Mouse (Mus musculus) ZHBTc4 (cell line): Measurements from ENCODE around the gene Gm10134.
"Not testable (repeated sequence)": the region's sequence is repeated elsewhere in the genome, so short reads cannot be mapped to it uniquely, and the experiment has no call there.

Experiments used
- DNase-seq: peaks from one replicate; pipeline ENCODE4 v3.0.0-alpha.2; 2011; ENCODE audit warnings: low read depth, low spot score

The Gm10134 gene

DNA sequence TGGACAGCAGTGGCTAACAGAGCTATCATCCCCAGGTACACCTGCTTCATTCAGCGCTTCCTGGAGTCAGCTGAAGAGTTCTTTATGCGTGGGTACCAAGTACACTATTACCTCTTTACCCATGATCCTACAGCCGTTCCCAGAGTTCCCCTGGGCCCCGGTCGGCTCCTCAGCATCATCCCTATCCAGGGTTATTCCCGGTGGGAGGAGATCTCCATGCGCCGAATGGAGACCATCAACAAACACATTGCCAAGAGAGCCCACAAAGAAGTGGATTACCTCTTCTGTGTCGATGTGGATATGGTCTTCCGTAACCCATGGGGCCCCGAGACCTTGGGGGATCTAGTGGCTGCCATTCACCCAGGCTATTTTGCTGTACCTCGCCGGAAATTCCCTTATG lies 1.2 kb upstream of the Gm10134 start:
- DNase-seq = no peak

DNA sequence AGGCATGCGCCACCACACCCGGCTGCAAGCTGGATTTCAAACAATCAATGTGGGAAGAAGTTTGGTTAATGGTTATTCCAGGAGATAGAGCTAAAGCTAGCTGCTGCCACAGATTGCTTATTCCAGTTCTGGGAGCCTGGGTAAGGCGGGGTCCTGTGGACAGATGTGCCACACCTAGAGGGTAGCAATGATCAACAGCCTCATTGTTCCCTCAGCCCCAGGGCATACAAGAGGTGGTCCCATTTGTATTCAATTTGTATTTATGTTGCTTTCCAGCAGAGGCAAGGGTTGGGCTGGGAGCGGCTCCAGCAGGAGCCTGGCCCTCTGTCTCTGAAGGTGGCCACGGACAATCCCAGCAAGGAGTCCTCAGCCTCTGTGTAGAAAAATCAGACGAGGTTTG lies 396 bp downstream of the Gm10134 start:
- DNase-seq = peak; percentile 94

DNA sequence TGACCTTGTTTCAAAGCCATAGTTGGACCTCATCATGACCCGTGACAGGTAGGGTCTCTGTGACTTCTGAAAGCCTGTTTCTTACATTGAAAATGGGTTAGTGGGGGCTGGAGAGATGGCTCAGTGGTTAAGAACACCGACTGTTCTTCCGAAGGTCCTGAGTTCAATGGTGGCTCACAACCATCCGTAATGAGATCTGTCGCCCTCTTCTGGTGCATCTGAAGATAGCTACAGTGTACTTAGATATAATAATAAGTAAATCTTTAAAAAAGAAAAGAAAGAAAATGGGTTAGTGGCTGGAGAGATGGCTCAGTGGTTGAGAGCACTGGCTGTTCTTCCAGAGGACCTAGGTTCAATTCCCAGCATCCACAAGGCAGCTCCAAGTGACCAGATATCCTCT lies 5.7 kb downstream of the Gm10134 start:
- not testable (repeated sequence) for DNase-seq

DNA sequence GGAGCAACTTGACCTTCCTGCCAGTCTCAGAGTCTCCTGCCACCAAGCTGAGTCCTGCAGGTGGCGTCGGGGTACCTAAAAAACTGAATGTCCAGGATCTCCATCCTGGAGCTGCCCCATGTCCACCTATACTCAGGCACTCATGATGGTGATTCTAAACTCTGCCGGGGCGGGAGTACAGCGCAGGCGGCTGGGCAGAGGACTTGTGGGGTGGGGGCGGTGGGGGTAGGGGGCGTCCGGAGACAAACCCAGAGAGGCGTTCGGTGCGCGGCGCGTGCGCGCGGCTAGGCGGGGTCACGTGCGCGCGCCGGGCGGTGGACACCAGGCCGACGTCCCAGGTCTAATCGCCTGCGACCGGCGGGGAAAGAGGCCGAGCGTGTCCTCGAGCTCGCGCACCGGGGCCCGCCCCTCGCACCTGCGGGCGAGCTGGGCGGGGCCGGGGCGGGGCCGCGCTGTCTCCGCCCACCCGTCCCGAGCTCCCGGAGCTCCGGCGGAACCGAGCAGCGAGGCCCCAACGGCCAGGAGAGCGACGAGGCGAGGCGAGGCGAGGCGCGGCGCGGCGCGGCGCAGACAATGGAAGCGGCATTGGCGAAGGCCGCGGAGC lies 7.0 kb downstream of the Gm10134 start, which contains the start of gene Ralgds:
TSS of gene Ralgds (plus strand) at position 328 of the 604 bp plus-strand sequence.
- peak; percentile 64 for DNase-seq

- DNase-seq = peak; percentile 57
These were observed 7.8 kb downstream of the Gm10134 start for GRCm38 (mm10) chr2:28513431-28514370.

- peak; percentile 94 for DNase-seq
These were observed 8.6 kb downstream of the Gm10134 start for GRCm38 (mm10) chr2:28514489-28514888.

DNA sequence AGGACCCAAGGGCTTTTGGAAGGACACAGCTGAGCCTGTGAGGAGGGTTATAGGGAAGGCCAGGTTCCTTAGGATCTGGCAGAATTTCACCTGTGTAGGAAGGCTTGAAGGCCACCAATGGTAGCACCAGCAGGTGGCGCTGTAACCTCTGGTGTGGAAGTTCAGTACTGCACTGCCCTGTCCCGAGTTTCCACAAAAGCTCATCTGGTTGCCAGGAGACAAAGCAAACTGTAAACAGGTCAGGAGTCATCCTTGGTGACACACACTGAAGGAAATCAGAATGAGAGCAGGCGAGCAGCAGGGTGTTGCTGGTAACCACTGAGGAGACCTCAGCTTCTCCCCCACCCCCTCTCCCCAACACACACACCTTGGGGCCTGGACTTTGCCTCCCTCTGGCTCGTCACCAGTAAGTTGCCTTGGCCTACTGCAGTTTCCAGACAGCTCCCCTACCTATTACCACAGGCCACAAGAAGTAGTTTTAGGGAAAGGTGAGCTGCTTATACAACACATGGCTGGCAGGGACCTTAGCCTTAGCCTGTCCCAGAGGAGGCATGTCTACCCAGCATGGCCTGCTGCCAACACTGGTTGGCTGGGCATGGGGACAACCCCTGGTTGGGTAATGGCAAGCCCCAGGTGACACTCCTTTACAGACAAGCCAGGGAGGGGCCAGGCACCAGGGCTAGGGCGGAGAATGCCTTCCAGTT lies 11.5 kb downstream of the Gm10134 start:
- DNase-seq = peak; percentile 95

DNA sequence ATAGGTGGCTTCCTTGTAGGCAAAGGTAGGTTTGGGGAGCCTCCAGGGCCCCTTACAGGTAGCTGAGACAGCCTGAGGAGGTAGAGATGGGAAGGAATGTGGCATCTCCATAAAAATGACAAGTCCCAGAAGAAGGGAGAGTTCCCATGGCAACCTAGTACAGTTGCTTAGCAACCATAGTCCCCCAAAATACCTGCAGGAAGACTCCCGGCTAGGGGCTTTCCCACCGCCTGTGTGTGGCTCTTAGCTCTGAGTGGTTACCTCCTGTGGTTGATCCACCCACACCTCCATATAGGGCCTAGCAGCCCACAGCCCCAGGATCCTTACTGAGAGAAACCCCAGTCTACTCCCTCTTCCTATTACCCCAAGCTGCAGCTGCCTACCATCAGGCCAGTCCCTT lies 12.3 kb downstream of the Gm10134 start:
- DNase-seq = peak; percentile 65

- DNase-seq = no peak
These were observed 14.7 kb downstream of the Gm10134 start for GRCm38 (mm10) chr2:28520581-28520980.

DNA sequence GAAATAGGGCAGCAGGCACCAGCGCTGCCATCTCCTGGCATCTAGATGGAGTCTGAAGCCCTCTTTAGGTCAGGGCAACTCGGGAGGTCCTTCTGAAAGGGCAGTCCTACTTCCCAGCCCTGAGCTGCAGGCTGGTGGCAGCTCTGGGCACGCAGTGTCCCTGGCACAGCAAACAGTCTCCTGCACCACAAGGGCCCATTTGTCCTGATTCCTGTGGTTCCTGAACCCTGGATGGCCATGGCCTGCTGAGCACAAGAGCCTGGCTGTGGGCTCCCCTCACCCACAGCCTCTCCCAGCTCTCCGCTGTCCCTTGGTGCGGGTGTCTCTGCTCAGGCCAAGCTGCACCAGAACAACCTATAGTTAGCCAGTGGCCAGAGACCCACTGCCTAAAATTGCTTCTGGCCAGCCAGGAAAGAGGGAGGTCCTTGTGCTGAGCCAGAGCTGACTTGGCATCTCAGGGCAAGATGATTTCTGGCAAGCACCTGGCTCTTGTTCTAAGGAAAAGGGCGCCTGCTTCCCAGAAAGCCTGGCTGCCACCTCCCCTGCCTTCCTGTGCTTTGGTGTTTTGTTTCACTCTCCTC lies 15.8 kb downstream of the Gm10134 start:
- DNase-seq = no peak

DNA sequence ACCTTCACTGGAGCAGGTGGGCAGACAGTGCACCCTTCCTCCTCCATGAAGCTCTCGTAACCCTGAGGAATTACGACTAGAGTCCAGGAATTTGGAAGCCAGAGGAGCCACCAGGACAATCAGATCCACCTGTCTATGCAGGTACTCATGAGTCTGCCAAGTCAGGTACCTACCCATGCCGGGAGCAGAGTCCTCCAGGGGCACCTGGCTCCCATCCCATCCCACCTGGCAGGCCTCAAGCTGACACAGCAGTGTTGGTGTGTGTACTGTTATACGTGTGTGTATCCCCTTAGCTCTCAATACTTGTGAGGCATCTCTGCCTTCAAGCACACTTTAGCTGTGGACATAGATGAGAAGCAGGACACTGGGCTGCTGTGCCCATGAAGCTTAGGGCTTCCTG lies 16.3 kb downstream of the Gm10134 start:
- no peak for DNase-seq

- DNase-seq = peak; percentile 87
These were observed 17.8 kb downstream of the Gm10134 start for GRCm38 (mm10) chr2:28523643-28524117.

GRCm38 (mm10) chr2:28524406-28524805 lies 18.5 kb downstream of the Gm10134 start:
- DNase-seq = no peak

DNA sequence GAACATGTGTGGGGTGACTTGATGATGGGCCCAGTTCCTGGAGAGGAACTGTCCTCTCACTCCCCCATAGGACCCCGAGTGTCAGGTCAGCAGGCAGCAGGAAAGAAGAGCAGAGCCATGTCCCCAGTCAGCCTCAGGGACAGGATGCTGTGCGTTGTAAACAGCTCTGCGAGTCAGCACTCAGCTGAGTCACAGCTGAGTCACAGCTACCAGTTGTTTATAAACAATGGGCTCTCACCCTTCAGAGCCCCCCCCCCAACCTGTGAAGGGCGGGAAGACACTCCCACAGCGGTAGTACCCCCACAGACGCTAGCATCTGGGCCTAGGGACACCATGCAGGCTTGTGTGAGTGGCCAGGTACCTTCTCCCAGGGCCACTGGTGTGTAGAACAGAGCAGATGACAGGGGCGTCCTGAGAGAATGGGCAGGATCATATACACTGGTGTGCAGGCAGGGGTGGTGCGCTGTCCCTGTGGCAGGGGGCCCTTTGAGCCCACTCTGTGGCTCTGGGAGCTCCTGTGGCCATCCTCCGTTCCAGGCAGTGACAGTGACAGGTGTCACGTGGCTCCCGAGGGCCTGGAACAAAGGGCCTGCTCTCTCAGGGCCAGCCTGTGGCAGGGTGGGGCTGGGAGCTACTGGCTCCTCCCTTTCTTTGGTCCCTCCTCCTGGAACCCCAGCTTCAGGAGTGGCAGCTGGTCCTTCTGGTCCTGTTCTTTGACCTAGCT lies 19.5 kb downstream of the Gm10134 start:
- peak; percentile 85 for DNase-seq

DNA sequence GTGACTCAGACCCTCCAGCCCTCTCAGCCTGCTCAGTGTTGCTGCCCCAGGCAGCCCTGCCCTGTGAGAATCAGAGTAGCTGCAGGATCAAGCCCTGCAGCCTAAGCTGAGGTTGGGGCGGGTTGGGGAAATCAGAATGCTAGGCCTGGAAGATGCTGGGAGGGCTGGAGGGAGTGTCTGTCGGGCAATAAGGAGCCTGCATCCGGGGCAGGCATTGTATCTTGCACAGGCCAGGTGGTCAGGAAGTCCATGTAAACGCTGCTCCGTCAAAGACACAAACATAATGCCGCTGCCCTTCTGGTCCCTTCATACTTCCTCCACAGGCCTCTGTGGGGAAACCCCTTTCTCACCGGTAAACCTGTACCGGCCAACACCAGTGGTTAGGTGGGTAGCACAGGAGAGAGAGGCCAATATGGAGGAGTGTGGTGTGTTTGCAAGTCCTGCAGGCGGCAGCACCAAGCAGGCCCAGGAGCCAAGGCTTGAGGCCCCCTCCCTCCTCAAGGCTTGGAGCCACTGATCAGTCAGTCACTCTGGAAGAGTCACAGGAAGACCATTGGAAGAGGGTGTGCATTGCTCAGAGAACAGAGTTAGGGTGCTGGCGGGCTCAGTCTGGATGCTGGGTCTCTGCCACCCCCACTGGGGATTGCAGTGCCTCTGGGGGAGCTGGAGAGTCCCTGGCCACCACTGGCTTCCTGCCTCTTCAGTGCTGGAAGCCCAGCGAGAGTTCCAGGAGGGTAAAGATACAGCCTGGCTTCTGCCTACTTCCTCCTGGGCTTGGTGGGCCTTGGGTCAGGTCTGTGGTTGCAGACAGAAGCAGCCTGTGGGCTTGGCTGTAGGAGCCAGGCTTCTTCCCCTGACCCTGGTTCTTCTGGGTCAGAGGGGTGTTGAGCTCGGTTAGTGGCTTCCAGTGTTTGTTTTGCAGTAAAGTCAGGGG lies 20.3 kb downstream of the Gm10134 start:
- DNase-seq = peak; percentile 67

DNA sequence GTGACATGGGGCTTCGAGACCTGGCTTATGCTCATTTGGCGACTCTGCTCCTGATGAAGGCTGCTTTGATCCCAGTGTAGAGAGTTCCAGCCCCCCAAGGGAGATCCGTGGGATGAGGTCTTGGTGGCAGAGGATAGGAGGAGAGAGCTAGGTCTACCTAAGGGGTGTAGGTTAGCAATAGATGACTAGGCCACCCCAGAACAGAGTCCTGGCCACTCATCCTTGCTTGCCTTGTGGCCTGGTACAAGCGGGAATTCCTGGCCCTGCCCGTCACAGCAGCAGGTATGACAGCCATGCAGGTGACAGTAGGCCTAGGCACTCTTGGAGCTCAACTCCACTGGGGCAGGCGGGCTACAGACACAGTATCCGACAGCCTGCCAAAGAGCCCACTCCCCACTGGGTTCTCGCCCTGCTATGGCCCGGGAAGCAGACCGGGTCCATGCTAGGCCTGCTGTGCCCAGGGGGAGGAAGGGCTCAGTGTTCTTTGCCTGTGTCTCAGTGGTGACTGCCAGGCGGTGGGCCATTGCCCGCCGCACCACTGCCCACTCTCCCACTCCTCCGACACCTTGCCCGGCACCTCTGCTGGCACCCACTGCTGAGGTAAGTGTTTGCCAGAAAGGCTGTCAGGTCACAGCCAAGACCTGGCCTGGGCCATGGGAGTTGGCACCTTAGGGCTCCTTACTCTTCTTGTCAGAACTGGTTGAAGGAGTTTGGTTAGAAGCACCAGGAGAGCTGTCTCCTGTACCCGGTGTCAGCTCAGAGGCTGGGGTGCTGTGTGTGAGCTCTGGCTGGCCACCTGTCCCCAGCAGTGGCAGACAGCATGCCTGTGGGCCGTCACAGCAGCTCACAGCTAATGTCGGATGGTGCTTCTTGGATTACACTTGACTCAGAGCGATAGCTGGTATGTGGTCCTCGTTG lies 21.8 kb downstream of the Gm10134 start:
- DNase-seq = no peak

DNA sequence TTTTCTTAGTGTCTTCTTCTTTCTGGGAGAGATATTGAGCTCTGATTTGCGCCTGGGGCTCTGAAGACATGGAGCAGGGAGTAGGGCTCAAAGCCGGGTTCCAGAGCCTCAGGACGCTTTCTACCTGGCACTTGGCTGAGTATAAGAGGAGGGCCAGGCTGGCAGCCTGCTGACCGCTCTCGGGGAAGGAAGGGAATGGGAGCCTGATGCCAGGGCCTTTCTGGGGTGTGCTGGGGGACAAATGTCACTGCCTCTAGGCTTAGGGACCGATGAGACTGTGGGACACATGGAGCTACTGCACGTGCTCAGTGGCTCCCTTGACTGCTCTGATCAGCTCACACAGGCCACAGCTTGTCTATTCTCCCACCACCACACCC lies 22.4 kb downstream of the Gm10134 start:
- no peak for DNase-seq

- DNase-seq = no peak
These were observed 24.0 kb downstream of the Gm10134 start for GRCm38 (mm10) chr2:28529856-28530255.

- DNase-seq = no peak
These were observed 24.4 kb downstream of the Gm10134 start for GRCm38 (mm10) chr2:28530311-28530710.
